In genomic region chr3:28784176-28784575, GRCm38 (mm10) we compare ENCODE assay signal across 21 mouse cellular contexts. TPM values are rescaled to one million over a fixed set of nuclear protein-coding genes. Genes with fewer than 3 reads are reported as not detected.
A peak's percentile ranks its signal among the peaks of the same experiment; 100 is the strongest.
DNase-seq lines count a peak whose midpoint lies in the region; ATAC-seq and TF ChIP-seq lines count a peak whose summit lies in the region.
"Had no signal": no experiment of that assay in that cellular context is flagged by ENCODE, and none has a peak within 500 bp of the region (broad histone marks: within the 10 kb centered on the region; RNA-seq: fewer than 3 reads in every experiment).

No protein-coding gene starts in this region.

- intact Hi-C loops in left cerebral cortex, postnatal 4 days (cut with DNase I), result no loop called here

- H3K4me2 ChIP-seq in forebrain, embryonic 14.5 days (ENCODE audit: low read length), result no peak overlapping the region
- H3K4me2 ChIP-seq in forebrain, embryonic 11.5 days (ENCODE audit: low read depth, low read length, severe bottlenecking), result no peak overlapping the region
- H3K4me2 ChIP-seq: embryonic facial prominence, embryonic 13.5 days; forebrain, embryonic 15.5 days; heart, embryonic 12.5 days; hindbrain, embryonic 14.5 days had no signal

- no peak for TF ChIP-seq POLR2A in kidney, adult 2 months (IDR thresholded peaks at IDR 0.05; ENCODE audit: low read depth, low read length)

- no peak for ATAC-seq in forebrain, embryonic 14.5 days
- ATAC-seq in forebrain, embryonic 11.5 days (replicated peaks; ENCODE audit: low FRiP score), result no peak
- ATAC-seq: CD4-positive, CD25-positive, alpha-beta regulatory T cell, adult 4 months; forebrain, embryonic 15.5 days; inflammation-experienced regulatory T-cells, adult 6 months had no signal

- no peaks in the 10 kb centered on the region for H3K27me3 ChIP-seq in forebrain, embryonic 14.5 days (replicated peaks; ENCODE audit: control insufficient read depth, insufficient read depth, low read length)
- H3K27me3 ChIP-seq in forebrain, embryonic 11.5 days (ENCODE audit: control insufficient read depth, insufficient read depth, low read length), result peaks cover 2% of the 10 kb centered on the region; the same call in 1 of the 2 replicates
- H3K27me3 ChIP-seq in kidney, adult 2 months (replicated peaks; ENCODE audit: control insufficient read depth, insufficient read depth, low read length), result no peaks in the 10 kb centered on the region
- H3K27me3 ChIP-seq: embryonic facial prominence, embryonic 13.5 days; heart, embryonic 12.5 days had no signal

- peak; percentile 67 for DNase-seq in forebrain, embryonic 14.5 days (ENCODE audit: low spot score)
- DNase-seq in forebrain, embryonic 11.5 days (ENCODE audit: low spot score), result no peak
- peak; percentile 15 for DNase-seq in left cerebral cortex, postnatal 4 days
- DNase-seq in left cerebral cortex, adult 18-20 months (ENCODE audit: low spot score in 2 of 2), result no peak
- DNase-seq in right cerebral cortex, postnatal 14 days, result peak; percentile 10
- DNase-seq in right cerebral cortex, postnatal 36 days (ENCODE audit: low spot score in 2 of 2), result no peak
- no peak for DNase-seq in kidney, adult 2 months
- DNase-seq: adrenal gland, postnatal 10 days; B cell, adult 2 months; cerebellum, adult 18-20 months; cerebellum, adult 9-11 months; cerebellum, postnatal 36 days; gastrocnemius, postnatal 10 days; heart, adult 2 months had no signal

- TF ChIP-seq CTCF in kidney, adult 2 months (conservative IDR thresholded peaks at IDR 0.05; ENCODE audit: insufficient read depth, insufficient read length, low read depth, low read length), result no peak

- H3K36me3 ChIP-seq in forebrain, embryonic 14.5 days (ENCODE audit: control insufficient read depth, insufficient read depth, low read length), result no peaks in the 10 kb centered on the region
- no peaks in the 10 kb centered on the region for H3K36me3 ChIP-seq in forebrain, embryonic 11.5 days (ENCODE audit: control insufficient read depth, insufficient read depth, low read length)
- no peaks in the 10 kb centered on the region for H3K36me3 ChIP-seq in kidney, adult 2 months (ENCODE audit: control insufficient read depth, insufficient read depth, low read length)
- H3K36me3 ChIP-seq: embryonic facial prominence, embryonic 13.5 days; forebrain, embryonic 15.5 days had no signal

- WGBS in forebrain, embryonic 14.5 days, result 46% methylated on average over 2 of the region's 2 CpGs
- 78% methylated on average over 2 of the region's 2 CpGs for WGBS in forebrain, embryonic 11.5 days
- 85% methylated on average over 2 of the region's 2 CpGs for WGBS in kidney, adult 2 months

- H3K4me1 ChIP-seq in forebrain, embryonic 14.5 days (ENCODE audit: control insufficient read depth, insufficient read depth, low read length), result peaks cover 3% of the 10 kb centered on the region; the same call in 1 of the 2 replicates
- no peaks in the 10 kb centered on the region for H3K4me1 ChIP-seq in forebrain, embryonic 11.5 days (replicated peaks; ENCODE audit: control insufficient read depth, insufficient read depth, low read length)
- peaks cover 7% of the 10 kb centered on the region; the same call in 1 of the 2 replicates for H3K4me1 ChIP-seq in kidney, adult 2 months (ENCODE audit: control insufficient read depth, insufficient read depth, low read length)

- no peak overlapping the region for H3K9ac ChIP-seq in forebrain, embryonic 14.5 days (ENCODE audit: low read length)
- no peak overlapping the region for H3K9ac ChIP-seq in forebrain, embryonic 11.5 days (ENCODE audit: low read length)
- H3K9ac ChIP-seq: embryonic facial prominence, embryonic 13.5 days; forebrain, embryonic 15.5 days; heart, embryonic 12.5 days; hindbrain, embryonic 14.5 days had no signal

- H3K9me3 ChIP-seq in forebrain, embryonic 14.5 days (replicated peaks; ENCODE audit: control insufficient read depth, low read length), result no peaks in the 10 kb centered on the region
- H3K9me3 ChIP-seq in forebrain, embryonic 11.5 days (ENCODE audit: control insufficient read depth, low read length), result no peaks in the 10 kb centered on the region
- H3K9me3 ChIP-seq: embryonic facial prominence, embryonic 13.5 days; forebrain, embryonic 15.5 days; heart, embryonic 12.5 days had no signal

- no peak overlapping the region for H3K4me3 ChIP-seq in forebrain, embryonic 14.5 days (ENCODE audit: low read depth, low read length)
- no peak overlapping the region for H3K4me3 ChIP-seq in forebrain, embryonic 11.5 days (ENCODE audit: low read depth, low read length)
- no peak overlapping the region for H3K4me3 ChIP-seq in kidney, adult 2 months (ENCODE audit: insufficient read depth, low read depth, low read length)
- H3K4me3 ChIP-seq: embryonic facial prominence, embryonic 13.5 days; forebrain, embryonic 15.5 days; heart, adult 2 months; heart, embryonic 12.5 days; hindbrain, embryonic 10.5 days had no signal

- H3K27ac ChIP-seq in forebrain, embryonic 14.5 days (ENCODE audit: low read depth, low read length), result no peak overlapping the region
- H3K27ac ChIP-seq in forebrain, embryonic 11.5 days (ENCODE audit: low read depth, low read length), result no peak overlapping the region
- H3K27ac ChIP-seq in kidney, adult 2 months (ENCODE audit: insufficient read depth, low read depth, low read length), result no peak overlapping the region
- H3K27ac ChIP-seq: embryonic facial prominence, embryonic 13.5 days; forebrain, embryonic 15.5 days; heart, adult 2 months; hindbrain, embryonic 10.5 days; hindbrain, embryonic 14.5 days had no signal

RNA-seq across cellular contexts. Expression of gene Eif5a2, which starts 3.1 kb away (rescaled TPM):
- 11.9 and 12.5 TPM in 2 replicates for polyA plus RNA-seq in forebrain, embryonic 14.5 days (2014; fragmentation: Nextera tagmentation; extraction: Ambion mirVana)
- 17.3 and 17.7 TPM in 2 replicates for polyA plus RNA-seq in forebrain, embryonic 11.5 days (2014; fragmentation: Nextera tagmentation; extraction: Ambion mirVana)
- total RNA-seq in left cerebral cortex, postnatal 4 days (2021), result 10 to 100 TPM; 15.9 to 16.7 TPM
- total RNA-seq in left cerebral cortex, adult 18-20 months (2021), result 10 to 100 TPM; 39.4 to 43.3 TPM
- polyA plus RNA-seq in kidney, adult 2 months (2012; rRNA removed), result 1.1 and 1.2 TPM in 2 replicates

RNA-seq across cellular contexts. Expression of gene Rpl22l1, which starts 21.1 kb away (rescaled TPM):
- 233 and 285 TPM in 2 replicates for polyA plus RNA-seq in forebrain, embryonic 14.5 days (2014; fragmentation: Nextera tagmentation; extraction: Ambion mirVana)
- 299 and 379 TPM in 2 replicates for polyA plus RNA-seq in forebrain, embryonic 11.5 days (2014; fragmentation: Nextera tagmentation; extraction: Ambion mirVana)
- 100 to 1,000 TPM; 214 to 223 TPM for total RNA-seq in left cerebral cortex, postnatal 4 days (2021)
- 100 to 1,000 TPM; 239 to 254 TPM for total RNA-seq in left cerebral cortex, adult 18-20 months (2021)
- polyA plus RNA-seq in kidney, adult 2 months (2012; rRNA removed), result 6.0 and 14.8 TPM in 2 replicates

Comparison
In these comparisons a context has a peak if more than half of its experiments do, and no peak if none do; other contexts are left out.
1. DNase-seq: peak in forebrain, embryonic 14.5 days (single experiment), left cerebral cortex, postnatal 4 days (single experiment) and right cerebral cortex, postnatal 14 days (single experiment); none in forebrain, embryonic 11.5 days (single experiment), left cerebral cortex, adult 18-20 months (0 of 2), right cerebral cortex, postnatal 36 days (0 of 2) and kidney, adult 2 months (single experiment).
2. RNA of gene Rpl22l1, which starts 21.1 kb away (polyA plus RNA-seq): 299 to 379 TPM in forebrain, embryonic 11.5 days and 233 to 285 TPM in forebrain, embryonic 14.5 days; 6.0 to 14.8 TPM in kidney, adult 2 months; every median in the first group is over 10 times any median in the second.